Mouse (Mus musculus): Measurements from ENCODE around the gene Clca4b. TPM values are rescaled to one million over a fixed set of nuclear protein-coding genes. Genes with fewer than 3 reads are reported as not detected.
"Not testable (repeated sequence)": the region's sequence is repeated elsewhere in the genome, so short reads cannot be mapped to it uniquely, and the experiment has no call there.

The Clca4b gene
- polyA plus RNA-seq, 1 experiment from 2014 or later: not detected

DNA sequence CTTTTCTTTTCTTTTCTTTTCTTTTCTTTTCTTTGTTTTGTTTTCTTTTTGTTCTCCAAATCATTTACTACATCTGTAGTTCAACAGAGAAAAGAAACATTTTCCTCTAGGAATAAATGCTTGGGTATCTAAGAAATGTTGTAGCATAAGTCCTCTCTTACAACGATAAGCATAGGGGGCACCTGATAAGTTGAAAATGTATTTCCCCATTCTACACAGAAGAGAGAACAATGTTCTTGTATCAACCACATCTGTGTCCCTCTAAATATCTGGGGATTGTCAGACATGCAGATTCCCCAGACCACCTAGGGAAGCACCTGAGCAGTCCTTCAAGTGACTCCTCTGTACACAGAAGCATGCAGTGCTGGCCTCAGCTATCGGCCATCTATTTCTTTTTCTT lies 18.3 kb downstream of the Clca4b start:
- no peaks in the 10 kb centered on the region for H3K27me3 ChIP-seq (ENCODE audit: control insufficient read depth, insufficient read depth, low read length)
- no peaks in the 10 kb centered on the region for H3K9me3 ChIP-seq (ENCODE audit: control insufficient read depth, low read length)
- ATAC-seq (ENCODE audit: low FRiP score, low TSS enrichment) (no peak), DNase-seq (ENCODE audit: low spot score) (no peak)
- TF ChIP-seq EP300 (optimal IDR thresholded peaks at IDR 0.05): no peak
- TF ChIP-seq CTCF (IDR thresholded peaks at IDR 0.05; ENCODE audit: low read depth): no peak
- WGBS: 85% methylated on average over 2 of the region's 2 CpGs
- H3K4me3 ChIP-seq (ENCODE audit: low read depth, low read length): no peak overlapping the region
- no peaks in the 10 kb centered on the region for H3K36me3 ChIP-seq (ENCODE audit: control insufficient read depth, insufficient read depth, low read length)
- H3K9ac ChIP-seq (ENCODE audit: low read length): no peak overlapping the region
- H3K27ac ChIP-seq (replicated peaks): no peak overlapping the region
- H3K4me1 ChIP-seq (replicated peaks; ENCODE audit: control insufficient read depth, insufficient read depth): no peaks in the 10 kb centered on the region
- no peak overlapping the region for H3K4me2 ChIP-seq (replicated peaks; ENCODE audit: low read depth)

DNA sequence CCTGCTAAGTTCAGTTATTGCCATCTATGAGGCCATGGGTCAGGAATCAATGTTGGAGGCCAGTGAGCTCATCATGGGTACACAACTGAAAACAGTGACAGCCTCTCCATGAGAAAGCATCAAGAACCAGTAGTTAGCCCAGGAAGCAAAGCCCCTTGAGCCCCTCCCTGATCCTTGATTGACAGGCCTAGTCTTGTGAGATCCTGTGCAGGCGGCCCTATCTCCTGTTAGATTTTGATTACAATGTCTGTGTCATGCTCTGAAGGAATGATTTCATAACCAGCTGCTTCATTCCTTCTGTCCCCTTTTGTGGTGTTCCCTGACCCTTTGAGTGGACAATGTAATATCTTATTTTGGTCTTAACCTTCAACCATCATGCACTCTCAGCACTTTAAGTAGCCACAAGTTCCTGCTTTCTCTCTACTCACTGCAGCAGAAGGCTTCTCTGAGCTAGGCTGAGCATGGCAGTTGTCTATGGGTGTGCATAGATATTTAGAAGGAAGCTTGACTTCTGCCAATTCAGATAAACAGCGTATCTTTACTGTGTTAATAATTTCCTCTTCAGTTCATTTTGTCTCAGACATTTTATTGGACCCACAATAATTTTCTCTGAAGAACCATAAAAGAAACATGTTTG lies 35.2 kb downstream of the Clca4b start:
- no peak for ATAC-seq (ENCODE audit: low FRiP score, low TSS enrichment)

DNA sequence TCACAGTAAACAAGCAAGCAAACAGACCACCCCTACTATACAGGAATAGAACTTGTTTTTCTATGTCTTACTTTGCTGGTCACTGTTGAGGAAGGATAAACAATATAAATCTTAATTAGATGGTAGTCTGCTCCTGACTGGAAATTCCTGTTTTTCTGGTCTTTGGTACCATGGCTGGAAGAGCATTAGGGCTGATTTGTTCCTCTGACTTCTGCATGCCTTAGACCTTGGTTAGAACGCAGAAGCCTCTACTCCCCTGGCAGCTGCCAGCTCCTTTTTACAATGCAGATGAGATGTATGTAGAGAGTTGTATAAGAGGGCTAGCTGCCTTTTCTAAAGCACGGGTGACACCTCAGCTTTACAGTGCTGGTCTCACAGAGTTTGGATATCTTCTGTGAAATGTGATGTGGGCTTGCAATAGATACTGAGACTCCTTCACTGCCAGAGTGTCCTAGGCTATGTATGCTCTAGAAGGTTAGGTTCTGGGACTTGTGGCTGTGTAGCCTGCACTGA lies 42.0 kb downstream of the Clca4b start:
- H3K4me3 ChIP-seq (ENCODE audit: low read depth, low read length): no peak overlapping the region

More for the DNA sequence above, 35.2 kb downstream of the Clca4b start:
- no peak overlapping the region for H3K4me2 ChIP-seq (replicated peaks; ENCODE audit: low read depth)
- H3K36me3 ChIP-seq (ENCODE audit: control insufficient read depth, insufficient read depth, low read length): no peaks in the 10 kb centered on the region
- no peak overlapping the region for H3K9ac ChIP-seq (ENCODE audit: low read length)
- DNase-seq (ENCODE audit: low spot score): no peak
- no peak overlapping the region for H3K27ac ChIP-seq (replicated peaks)
- no peaks in the 10 kb centered on the region for H3K27me3 ChIP-seq (ENCODE audit: control insufficient read depth, insufficient read depth, low read length)
- no peaks in the 10 kb centered on the region for H3K4me1 ChIP-seq (replicated peaks; ENCODE audit: control insufficient read depth, insufficient read depth)
- no peaks in the 10 kb centered on the region for H3K9me3 ChIP-seq (ENCODE audit: control insufficient read depth, low read length)
- H3K4me3 ChIP-seq (ENCODE audit: low read depth, low read length): no peak overlapping the region
- TF ChIP-seq CTCF (IDR thresholded peaks at IDR 0.05; ENCODE audit: low read depth) (no peak), EP300 (optimal IDR thresholded peaks at IDR 0.05) (no peak)
- 80% methylated on average over 2 of the region's 2 CpGs for WGBS

DNA sequence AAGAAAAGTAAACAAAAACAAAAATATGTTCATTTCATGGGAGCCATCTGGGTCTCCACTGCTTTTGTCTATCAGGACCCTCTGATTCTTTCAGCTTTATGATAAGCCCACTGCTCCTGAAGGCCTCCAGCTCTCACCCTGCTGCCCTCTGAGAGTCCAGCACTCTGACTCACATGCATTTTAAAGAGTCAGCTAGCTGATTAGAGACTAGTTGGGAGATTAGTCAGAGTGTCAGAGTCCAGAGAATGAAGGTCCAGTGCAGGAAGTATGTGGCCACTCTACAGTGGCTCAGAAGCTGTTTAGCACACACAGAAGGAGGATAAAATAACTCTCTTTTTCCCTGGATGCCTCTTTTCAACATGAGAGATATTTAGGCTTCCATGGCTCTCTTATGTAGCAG lies 45.4 kb downstream of the Clca4b start:
- Histone ChIP-seq H3K27ac (replicated peaks) (no peak overlapping the region), H3K4me3 (ENCODE audit: low read depth, low read length) (no peak overlapping the region), H3K27me3 (ENCODE audit: control insufficient read depth, insufficient read depth, low read length) (no peaks in the 10 kb centered on the region), H3K4me1 (replicated peaks; ENCODE audit: control insufficient read depth, insufficient read depth) (no peaks in the 10 kb centered on the region), H3K4me2 (replicated peaks; ENCODE audit: low read depth) (no peak overlapping the region), H3K9ac (ENCODE audit: low read length) (no peak overlapping the region), H3K36me3 (ENCODE audit: control insufficient read depth, insufficient read depth, low read length) (no peaks in the 10 kb centered on the region), H3K9me3 (ENCODE audit: control insufficient read depth, low read length) (no peaks in the 10 kb centered on the region)
- peak; percentile 80 for ATAC-seq (ENCODE audit: low FRiP score, low TSS enrichment)
- DNase-seq (ENCODE audit: low spot score): no peak
- TF ChIP-seq CTCF (IDR thresholded peaks at IDR 0.05; ENCODE audit: low read depth): no peak
- no peak for TF ChIP-seq EP300 (optimal IDR thresholded peaks at IDR 0.05)

More for the DNA sequence above, 42.0 kb downstream of the Clca4b start:
- no peak overlapping the region for H3K9ac ChIP-seq (ENCODE audit: low read length)
- no peaks in the 10 kb centered on the region for H3K27me3 ChIP-seq (ENCODE audit: control insufficient read depth, insufficient read depth, low read length)
- DNase-seq (ENCODE audit: low spot score): no peak
- no peak overlapping the region; the same call in 1 of the 2 replicates for H3K27ac ChIP-seq (replicated peaks)
- no peaks in the 10 kb centered on the region for H3K36me3 ChIP-seq (ENCODE audit: control insufficient read depth, insufficient read depth, low read length)
- 35% methylated on average over 2 of the region's 2 CpGs for WGBS
- no peak overlapping the region for H3K4me2 ChIP-seq (replicated peaks; ENCODE audit: low read depth)
- TF ChIP-seq CTCF (IDR thresholded peaks at IDR 0.05; ENCODE audit: low read depth) (no peak), EP300 (optimal IDR thresholded peaks at IDR 0.05) (no peak)
- no peaks in the 10 kb centered on the region for H3K9me3 ChIP-seq (ENCODE audit: control insufficient read depth, low read length)
- no peak for ATAC-seq (ENCODE audit: low FRiP score, low TSS enrichment)
- no peaks in the 10 kb centered on the region for H3K4me1 ChIP-seq (replicated peaks; ENCODE audit: control insufficient read depth, insufficient read depth)

DNA sequence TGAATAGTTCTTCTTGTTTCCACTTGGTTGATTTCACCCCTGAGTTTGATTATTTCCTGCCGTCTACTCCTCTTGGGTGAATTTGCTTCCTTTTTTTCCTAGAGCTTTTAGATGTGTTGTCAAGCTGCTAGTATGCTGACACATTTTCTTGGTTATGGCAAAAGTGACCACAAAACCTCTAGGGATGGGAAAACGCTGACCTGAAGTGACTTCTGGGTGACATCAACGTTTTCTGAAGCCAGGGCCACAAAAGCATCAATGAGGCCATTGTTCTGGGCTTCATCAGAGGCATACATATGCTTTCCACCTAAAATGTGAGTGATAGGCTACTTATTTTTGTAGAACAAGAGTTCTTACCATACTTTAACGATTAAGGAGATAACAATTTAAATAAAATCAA lies 60.3 kb downstream of the Clca4b start:
- H3K9ac ChIP-seq (ENCODE audit: low read length); H3K4me3 ChIP-seq (ENCODE audit: low read depth, low read length); DNase-seq (ENCODE audit: low spot score); H3K9me3 ChIP-seq (ENCODE audit: control insufficient read depth, low read length); H3K27me3 ChIP-seq (ENCODE audit: control insufficient read depth, insufficient read depth, low read length); ATAC-seq (ENCODE audit: low FRiP score, low TSS enrichment); H3K4me1 ChIP-seq (replicated peaks; ENCODE audit: control insufficient read depth, insufficient read depth); H3K4me2 ChIP-seq (replicated peaks; ENCODE audit: low read depth); H3K36me3 ChIP-seq (ENCODE audit: control insufficient read depth, insufficient read depth, low read length); H3K27ac ChIP-seq (replicated peaks): not testable (repeated sequence)
- 69% methylated on average over 3 of the region's 4 CpGs for WGBS

Other genes starting within 250 kb of the Clca4b start
- gene Sh3glb1, start 212.2 kb downstream of the Clca4b start, polyA plus RNA-seq (2015; fragmentation: Nextera tagmentation; extraction: Ambion mirVana): 125 and 130 TPM in 2 replicates
- gene Clca3a1, start 171.6 kb downstream of the Clca4b start, polyA plus RNA-seq (2015; fragmentation: Nextera tagmentation; extraction: Ambion mirVana): 0.70 and 0.82 TPM in 2 replicates
- gene Clca3a2, start 113.0 kb downstream of the Clca4b start, polyA plus RNA-seq (2015; fragmentation: Nextera tagmentation; extraction: Ambion mirVana): 0.22 and 0.23 TPM in 2 replicates
- gene Clca3b, start 83.2 kb downstream of the Clca4b start, polyA plus RNA-seq (2015; fragmentation: Nextera tagmentation; extraction: Ambion mirVana): 0.98 and 1.9 TPM in 2 replicates
- gene Clca4a, start 42.5 kb upstream of the Clca4b start, polyA plus RNA-seq (2015; fragmentation: Nextera tagmentation; extraction: Ambion mirVana): 0.06 and 0.07 TPM in 2 replicates
- 6.8 and 20.2 TPM in 2 replicates for gene Clca1, start 100.2 kb upstream of the Clca4b start, polyA plus RNA-seq (2015; fragmentation: Nextera tagmentation; extraction: Ambion mirVana)
- 2.9 and 3.0 TPM in 2 replicates for gene Clca2, start 166.9 kb upstream of the Clca4b start, polyA plus RNA-seq (2015; fragmentation: Nextera tagmentation; extraction: Ambion mirVana)
- gene Odf2l, start 186.1 kb upstream of the Clca4b start, polyA plus RNA-seq (2015; fragmentation: Nextera tagmentation; extraction: Ambion mirVana): 7.1 and 8.8 TPM in 2 replicates

Measured in stomach, postnatal 0 days (tissue).